Mouse (Mus musculus) erythroid progenitor cell, adult 5-6 weeks (primary cell): Measurements from ENCODE around the gene Gabra4. TPM values are rescaled to one million over a fixed set of nuclear protein-coding genes. Genes with fewer than 3 reads are reported as not detected.

Experiments used
- ATAC-seq: replicated peaks from 2 replicates; pipeline ENCODE4 v1.8.0; 2016; ENCODE audit warnings: moderate number of reproducible peaks, mild to moderate bottlenecking, moderate TSS enrichment, inconsistent platforms; ENCODE audit not compliant: poor library complexity, low FRiP score, severe bottlenecking
- total RNA-seq, 2 experiments: library from RNA; stranded (forward) in 1 of 2; stranded (reverse) in 1 of 2; fragments of 150-400 nt in 1 of 2; fragments of 186-747, 209-891 nt in 1 of 2; gene quantifications; 2 replicates each; pipeline versions ENCODE4 v1.2.3 to v1.2.4; 2015 to 2017; ENCODE audit warnings: low replicate concordance in 2 of 2

Gene Gabra4
- not detected in 2 replicates for total RNA-seq (2015; ENCODE audit: low replicate concordance)
- not detected in 2 replicates for total RNA-seq (2017; ENCODE audit: low replicate concordance)

GRCm38 (mm10) chr5:71658115-71658497 lies at the start of gene Gabra4:
Gene Gabra4, minus strand, starts transcription at chr5:71658308.
- ATAC-seq, result no peak

GRCm38 (mm10) chr5:71701273-71701614 lies 43.1 kb upstream of the Gabra4 start:
- no peak for ATAC-seq

GRCm38 (mm10) chr5:71700468-71701272 lies 42.6 kb upstream of the Gabra4 start:
- no peak for ATAC-seq

DNA sequence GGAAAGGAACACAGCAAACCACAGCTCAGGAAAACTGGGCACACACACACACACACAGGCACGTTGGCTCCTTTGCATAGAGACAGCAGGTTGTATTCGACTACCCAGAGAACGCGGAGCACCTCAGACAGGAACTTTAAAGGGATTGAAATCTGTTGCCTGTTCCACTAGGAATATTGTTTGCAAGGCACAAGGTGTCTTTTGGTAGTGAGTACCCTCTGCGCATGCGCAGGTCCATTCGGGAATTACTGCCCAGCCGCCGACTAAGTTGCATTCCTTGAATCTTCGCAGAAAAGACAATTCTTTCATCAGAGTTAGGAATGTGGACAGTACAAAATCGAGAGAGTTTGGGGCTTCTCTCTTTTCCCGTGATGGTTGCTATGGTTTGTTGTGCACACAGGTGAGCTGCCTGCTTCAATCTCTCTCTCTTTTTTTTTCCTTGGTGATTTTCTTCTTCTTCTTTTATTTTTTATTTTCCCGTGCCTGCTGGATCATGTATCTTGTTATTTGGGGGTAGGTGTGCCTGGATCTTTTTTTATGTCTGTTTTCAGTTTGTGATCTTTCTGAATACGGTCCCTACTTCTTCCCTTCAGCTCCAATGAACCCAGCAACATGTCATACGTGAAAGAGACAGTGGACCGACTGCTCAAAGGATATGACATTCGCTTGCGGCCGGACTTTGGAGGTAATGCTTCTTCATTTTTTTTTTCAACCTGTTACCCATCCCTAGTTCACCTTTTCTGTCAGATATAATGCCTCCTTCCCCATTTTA lies 41.8 kb upstream of the Gabra4 start:
- ATAC-seq, result no peak

GRCm38 (mm10) chr5:71665593-71665992 lies 7.5 kb upstream of the Gabra4 start:
- ATAC-seq, result no peak

- no peak for ATAC-seq
Measured at GRCm38 (mm10) chr5:71657482-71658114, 510 bp downstream of the Gabra4 start, which contains the start of gene Gabrb1. Gene Gabrb1, plus strand, starts transcription at chr5:71658113.

- no peak for ATAC-seq
Measured at GRCm38 (mm10) chr5:71656771-71657170, 1.3 kb downstream of the Gabra4 start.

- ATAC-seq, result no peak
Measured at GRCm38 (mm10) chr5:71654056-71654455, 4.1 kb downstream of the Gabra4 start.

DNA sequence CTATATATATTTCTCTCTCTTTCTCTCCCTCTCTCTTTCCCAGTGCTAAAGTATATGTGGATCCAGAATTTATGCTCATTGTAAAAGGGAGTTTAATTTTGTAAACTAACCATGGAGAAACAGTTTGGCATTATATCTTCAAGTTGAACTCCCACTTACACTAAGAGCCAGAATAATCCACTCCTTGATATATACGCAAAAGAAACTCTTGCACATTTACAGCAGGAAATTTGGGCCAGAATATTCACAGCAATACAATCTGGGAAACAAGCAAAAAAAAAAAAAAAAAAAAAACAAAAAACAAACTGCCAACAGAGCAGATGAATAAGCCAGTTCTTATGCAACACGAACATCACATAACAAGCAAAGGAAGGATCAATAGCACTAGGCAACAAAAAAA lies 10.0 kb downstream of the Gabra4 start:
- no peak for ATAC-seq

DNA sequence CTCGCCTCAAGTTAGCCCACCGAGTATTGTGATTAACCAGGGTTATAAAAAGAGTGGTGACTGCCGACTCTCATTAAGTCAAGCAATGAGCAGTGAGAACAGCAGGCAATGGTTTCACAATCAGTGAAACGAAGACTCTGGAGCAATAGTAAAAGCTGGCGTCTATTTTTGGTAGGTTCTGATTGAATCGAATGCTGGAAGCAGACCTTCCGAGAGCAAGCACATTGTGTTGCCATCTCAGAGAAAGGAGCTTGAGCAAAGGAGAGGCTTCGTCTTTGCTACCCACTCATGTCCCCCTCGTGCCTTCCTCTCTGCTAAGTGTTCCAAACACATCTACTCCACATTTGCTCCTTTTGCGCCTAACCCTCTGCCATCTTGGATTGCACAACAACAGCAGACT lies 18.3 kb downstream of the Gabra4 start:
- ATAC-seq, result no peak

GRCm38 (mm10) chr5:71627820-71628219 lies 30.3 kb downstream of the Gabra4 start:
- no peak for ATAC-seq

DNA sequence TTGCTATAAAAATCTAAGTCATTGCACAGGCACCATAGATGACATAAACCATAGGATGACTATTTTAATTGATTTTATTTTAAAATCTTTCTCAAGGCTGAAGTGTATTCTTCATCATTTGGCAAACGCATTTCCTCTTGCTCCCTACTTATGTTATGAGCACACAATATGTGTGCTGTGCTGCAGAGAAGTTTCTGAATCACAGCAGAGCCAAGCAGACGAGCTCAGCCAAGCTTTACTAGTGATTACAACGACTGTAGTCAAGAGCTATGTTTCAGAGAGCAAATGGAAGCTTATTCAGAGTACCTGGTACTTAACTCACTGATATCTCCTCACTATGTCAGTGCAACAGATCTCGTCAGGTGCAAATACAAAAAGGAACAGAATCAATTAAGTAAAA lies 41.4 kb downstream of the Gabra4 start:
- no peak for ATAC-seq

DNA sequence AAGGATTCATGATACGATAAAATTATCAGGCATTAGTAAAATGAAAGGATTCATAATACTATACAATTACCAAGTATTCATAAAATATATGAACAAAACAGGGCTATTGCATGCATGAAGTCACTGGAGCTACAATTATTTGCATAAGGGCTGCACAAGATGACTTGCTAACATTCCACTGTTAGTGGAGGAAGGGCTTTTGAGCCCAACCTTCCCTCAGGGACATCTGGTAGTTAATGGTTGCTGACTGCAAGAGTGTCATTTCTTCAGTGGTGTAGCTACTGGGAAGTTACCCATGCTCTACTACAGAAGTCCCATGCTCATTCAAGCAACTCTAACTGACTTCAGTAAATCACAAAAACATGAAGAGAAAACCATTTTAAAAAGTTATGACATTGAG lies 43.8 kb downstream of the Gabra4 start:
- ATAC-seq, result no peak

DNA sequence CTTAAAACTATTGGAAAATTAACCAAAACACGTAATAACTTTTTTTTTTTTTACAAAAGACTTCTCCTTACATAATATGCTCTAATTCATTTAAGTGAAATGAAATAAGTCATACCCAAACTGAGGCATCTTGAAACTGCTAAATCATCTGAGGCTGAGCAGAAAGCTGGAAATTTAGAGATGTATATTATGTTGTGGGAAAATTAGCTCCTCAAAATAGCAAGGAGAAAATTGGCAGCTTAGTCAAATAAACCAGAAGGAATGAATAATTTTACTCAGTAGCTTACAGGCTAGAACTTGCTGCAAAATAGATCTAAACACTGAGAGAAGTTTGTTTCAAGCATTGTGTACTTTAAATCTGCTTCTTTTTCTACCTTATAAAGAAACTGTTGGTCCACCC lies 49.4 kb downstream of the Gabra4 start:
- no peak for ATAC-seq

GRCm38 (mm10) chr5:71606907-71607306 lies 51.2 kb downstream of the Gabra4 start:
- ATAC-seq, result no peak

DNA sequence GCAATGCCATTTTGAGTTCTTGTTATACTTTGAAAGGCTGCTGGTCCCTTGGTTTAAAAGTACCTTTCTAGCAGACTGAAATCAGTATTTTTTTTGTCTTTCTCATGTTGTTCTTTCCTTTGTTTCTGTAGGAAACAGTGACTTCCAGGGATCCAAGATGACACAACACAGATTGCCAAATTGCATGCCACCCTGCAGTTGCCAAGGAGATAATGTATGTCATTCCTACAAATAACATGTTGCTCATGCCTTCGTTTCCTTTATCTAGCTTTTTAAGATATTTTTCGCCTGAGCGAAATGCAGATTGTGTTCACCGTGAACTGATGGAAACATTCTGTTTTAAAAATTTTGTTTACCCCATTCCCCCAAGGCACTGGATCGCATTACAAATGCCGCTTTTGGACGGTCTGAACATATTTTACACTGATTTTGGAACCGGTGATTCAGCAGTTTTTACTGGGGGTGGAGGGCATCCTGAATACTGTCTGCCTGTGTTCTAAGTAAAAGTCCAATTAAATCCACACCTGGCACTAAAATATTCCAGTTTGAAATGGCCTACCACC lies 53.9 kb downstream of the Gabra4 start:
- no peak for ATAC-seq

DNA sequence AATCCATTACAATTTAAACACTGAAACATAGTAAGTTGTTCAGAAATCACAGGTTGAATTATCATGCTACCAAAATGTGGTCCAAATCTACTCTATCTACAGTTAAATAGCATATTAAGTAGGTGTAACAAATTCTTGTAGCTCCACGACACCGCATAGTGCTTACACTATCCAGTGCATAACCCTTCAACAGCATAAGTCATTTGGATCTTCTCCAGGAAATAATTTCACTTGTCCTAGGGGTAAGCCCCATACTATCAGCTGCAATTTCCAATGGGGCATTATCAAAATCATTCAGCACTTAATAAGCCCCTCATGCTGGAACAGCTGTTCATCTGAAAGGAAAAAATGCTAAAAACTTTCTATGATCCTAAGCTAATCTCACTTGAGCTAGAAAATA lies 62.8 kb downstream of the Gabra4 start:
- ATAC-seq, result no peak

DNA sequence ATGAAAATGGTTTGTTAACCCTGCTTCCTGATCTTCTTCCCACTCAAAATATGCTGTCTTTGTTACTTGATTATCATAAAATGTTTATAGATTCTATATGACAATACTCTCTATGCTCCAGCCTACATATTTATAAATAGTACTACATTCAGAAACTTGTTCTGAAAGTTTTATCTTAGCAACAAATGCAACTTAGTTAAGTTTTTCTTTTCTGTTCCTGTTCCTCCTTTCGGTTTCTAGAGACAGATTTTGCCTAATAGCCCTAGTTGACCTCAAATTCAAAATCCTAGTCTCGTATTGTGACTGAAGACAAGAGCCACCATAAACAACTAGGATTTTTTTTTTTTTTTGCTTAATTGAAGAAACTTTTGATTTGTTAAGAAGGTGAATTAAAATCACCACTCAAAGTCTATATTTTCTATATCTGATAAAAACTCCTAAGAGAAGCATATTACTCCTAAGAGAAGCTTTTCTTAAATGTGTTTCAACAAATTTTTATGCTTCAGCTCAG lies 64.3 kb downstream of the Gabra4 start:
- no peak for ATAC-seq

DNA sequence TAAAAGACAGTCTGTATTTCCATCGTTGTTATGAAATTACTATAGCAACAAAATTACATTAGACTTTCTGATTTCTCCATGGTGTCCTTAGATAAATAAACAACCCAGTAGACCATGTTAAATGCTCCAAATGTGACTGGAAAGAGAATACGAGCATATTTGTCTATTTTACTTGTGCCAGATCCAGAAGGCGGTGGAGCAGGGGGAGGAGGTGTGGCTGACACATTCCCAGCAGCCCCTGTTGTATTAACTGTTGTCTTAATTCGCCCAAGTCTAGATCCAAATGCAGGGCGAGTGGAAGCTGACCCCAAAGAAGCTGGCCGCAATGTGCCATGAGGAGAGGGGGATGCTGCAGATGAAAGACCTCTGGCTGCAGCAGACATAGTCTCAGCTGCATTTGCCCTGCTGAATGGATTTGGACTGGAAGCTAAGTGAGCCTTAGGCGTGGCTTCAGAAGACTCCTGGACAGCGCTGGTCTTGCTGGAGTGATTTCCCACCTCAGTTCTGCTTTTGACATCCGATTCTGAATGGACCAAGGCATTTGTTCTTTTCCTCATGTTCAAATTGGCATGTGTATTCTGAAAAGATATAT lies 86.4 kb downstream of the Gabra4 start:
- no peak for ATAC-seq

DNA sequence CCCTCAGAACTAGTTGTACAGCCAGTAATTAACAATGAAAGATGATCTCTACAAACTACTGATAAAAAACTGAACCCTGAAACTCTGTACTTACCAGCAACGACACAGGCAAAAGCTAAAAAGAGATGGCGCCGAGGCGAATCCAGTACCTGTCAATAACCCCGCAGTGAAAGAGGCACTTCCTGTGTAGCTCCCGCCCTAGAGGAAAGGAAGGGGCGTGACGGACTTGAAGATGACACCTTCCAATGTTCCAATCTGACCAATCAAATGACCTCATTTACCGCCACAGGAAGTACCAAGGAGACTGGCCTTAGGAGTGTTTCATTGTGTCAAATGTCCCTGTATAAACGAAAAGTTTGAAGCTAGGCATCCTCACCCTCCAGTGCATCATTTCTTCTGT lies 110.0 kb downstream of the Gabra4 start, which contains the start of gene Cox7b2:
Cox7b2 (minus strand) TSS at position 127 of the 400 bp plus-strand sequence.
- no peak for ATAC-seq
